ENCODE assay signal across 8 mouse cellular contexts in genomic region chr13:55447543-55447943, GRCm38 (mm10). TPM values are rescaled to one million over a fixed set of nuclear protein-coding genes. Genes with fewer than 3 reads are reported as not detected.
A peak's percentile ranks its signal among the peaks of the same experiment; 100 is the strongest.
DNase-seq lines count a peak whose midpoint lies in the region; ATAC-seq and TF ChIP-seq lines count a peak whose summit lies in the region.

No protein-coding gene starts in this region.

- TF ChIP-seq CTCF in bone marrow, adult 2 months (IDR thresholded peaks at IDR 0.05; ENCODE audit: control insufficient read depth, insufficient read depth, low read length) = no peak

- 0 out of 2 replicates have a peak overlapping the region, but pooled peaks have one; percentile 87 for H3K4me2 ChIP-seq in hindbrain, embryonic 12.5 days (replicated peaks)
- no peak overlapping the region for H3K4me2 ChIP-seq in hindbrain, embryonic 11.5 days (replicated peaks; ENCODE audit: low read depth, low read length)
- peak overlapping the region; percentile 89 for H3K4me2 ChIP-seq in liver, embryonic 16.5 days (ENCODE audit: low read depth, low read length)

- peaks cover 30% of the 10 kb centered on the region for H3K4me1 ChIP-seq in hindbrain, embryonic 12.5 days
- peaks cover 2% of the 10 kb centered on the region; the same call in 1 of the 2 replicates for H3K4me1 ChIP-seq in hindbrain, embryonic 11.5 days (replicated peaks; ENCODE audit: control insufficient read depth, insufficient read depth, low read length)
- peaks cover 16% of the 10 kb centered on the region; the same call in 1 of the 2 replicates for H3K4me1 ChIP-seq in bone marrow, adult 2 months (ENCODE audit: control insufficient read depth, insufficient read depth, low read length)
- H3K4me1 ChIP-seq in liver, embryonic 16.5 days (ENCODE audit: control insufficient read depth, low read depth, low read length) = peaks cover 53% of the 10 kb centered on the region

- no peak for DNase-seq in hindbrain, embryonic 11.5 days (ENCODE audit: low spot score)
- DNase-seq in splenic B cell, adult 2 months (ENCODE audit: low read depth, low spot score) = peak; percentile 76
- DNase-seq in cerebellum, postnatal 25 days = no peak
- no peak for DNase-seq in kidney, adult 18-20 months
- DNase-seq in kidney, adult 11 months = no peak

- H3K4me3 ChIP-seq in hindbrain, embryonic 12.5 days = no peak overlapping the region
- H3K4me3 ChIP-seq in hindbrain, embryonic 11.5 days (ENCODE audit: low read depth, low read length) = no peak overlapping the region
- H3K4me3 ChIP-seq in bone marrow, adult 2 months (replicated peaks; ENCODE audit: control insufficient read depth, low read depth, low read length) = peak overlapping the region; percentile 56
- H3K4me3 ChIP-seq in liver, embryonic 16.5 days (ENCODE audit: low read depth, low read length) = peak overlapping the region; percentile 84

- ATAC-seq in hindbrain, embryonic 12.5 days (ENCODE audit: low FRiP score) = no peak
- no peak for ATAC-seq in hindbrain, embryonic 11.5 days (ENCODE audit: low FRiP score)
- ATAC-seq in liver, embryonic 16.5 days (ENCODE audit: low read depth) = no peak

- no peak overlapping the region for H3K27ac ChIP-seq in hindbrain, embryonic 12.5 days
- H3K27ac ChIP-seq in hindbrain, embryonic 11.5 days (ENCODE audit: low read depth, low read length) = no peak overlapping the region
- H3K27ac ChIP-seq in bone marrow, adult 2 months (ENCODE audit: control insufficient read depth, insufficient read depth, low read depth, low read length, poor library complexity) = peak overlapping the region; percentile 99
- H3K27ac ChIP-seq in liver, embryonic 16.5 days (ENCODE audit: low read length) = peak overlapping the region; percentile 97

- H3K27me3 ChIP-seq in hindbrain, embryonic 12.5 days = no peaks in the 10 kb centered on the region
- H3K27me3 ChIP-seq in hindbrain, embryonic 11.5 days (ENCODE audit: control insufficient read depth, insufficient read depth, low read length) = no peaks in the 10 kb centered on the region
- H3K27me3 ChIP-seq in liver, embryonic 16.5 days (ENCODE audit: control insufficient read depth, insufficient read depth, low read depth, low read length) = no peaks in the 10 kb centered on the region
- H3K27me3 ChIP-seq in splenic B cell, adult 2 months (ENCODE audit: control insufficient read depth, insufficient read depth, low read length, poor library complexity, severe bottlenecking) = no peaks in the 10 kb centered on the region

- TF ChIP-seq POLR2A in bone marrow, adult 2 months (IDR thresholded peaks at IDR 0.05; ENCODE audit: borderline replicate concordance, control insufficient read depth, low read depth, low read length) = 0 out of 2 replicates have a peak, but pooled peaks have one; percentile 22

- H3K9me3 ChIP-seq in hindbrain, embryonic 12.5 days (replicated peaks) = no peaks in the 10 kb centered on the region
- H3K9me3 ChIP-seq in hindbrain, embryonic 11.5 days (ENCODE audit: control insufficient read depth, low read length) = no peaks in the 10 kb centered on the region
- H3K9me3 ChIP-seq in liver, embryonic 16.5 days (replicated peaks; ENCODE audit: control insufficient read depth, low read length) = no peaks in the 10 kb centered on the region

- WGBS in hindbrain, embryonic 12.5 days = 57% methylated on average over 3 of the region's 3 CpGs
- WGBS in hindbrain, embryonic 11.5 days = 56% methylated on average over 3 of the region's 3 CpGs
- 4% methylated on average over 3 of the region's 3 CpGs for WGBS in bone marrow, adult 2 months
- 17% methylated on average over 3 of the region's 3 CpGs for WGBS in liver, embryonic 16.5 days (ENCODE audit: insufficient replicate concordance)

- peak overlapping the region; percentile 35 for H3K9ac ChIP-seq in hindbrain, embryonic 12.5 days
- no peak overlapping the region for H3K9ac ChIP-seq in hindbrain, embryonic 11.5 days (ENCODE audit: low read depth, low read length)
- peak overlapping the region; percentile 94 for H3K9ac ChIP-seq in liver, embryonic 16.5 days (ENCODE audit: low read depth, low read length)

- peaks cover 27% of the 10 kb centered on the region for H3K36me3 ChIP-seq in hindbrain, embryonic 12.5 days
- peaks cover 8% of the 10 kb centered on the region; the same call in 1 of the 2 replicates for H3K36me3 ChIP-seq in hindbrain, embryonic 11.5 days (ENCODE audit: control insufficient read depth, insufficient read depth, low read length)
- peaks cover 25% of the 10 kb centered on the region for H3K36me3 ChIP-seq in liver, embryonic 16.5 days (ENCODE audit: control insufficient read depth, insufficient read depth)
- H3K36me3 ChIP-seq in splenic B cell, adult 2 months (ENCODE audit: control insufficient read depth, insufficient read depth, low read length, poor library complexity, severe bottlenecking) = peaks cover 21% of the 10 kb centered on the region

RNA-seq across cellular contexts. Expression of gene Grk6, which starts 2.7 kb away (rescaled TPM):
- polyA plus RNA-seq in hindbrain, embryonic 12.5 days (2016; fragmentation: Nextera tagmentation; extraction: Ambion mirVana) = 48.9 and 54.4 TPM in 2 replicates
- 37.6 and 52.3 TPM in 2 replicates for polyA plus RNA-seq in hindbrain, embryonic 11.5 days (2014; fragmentation: Nextera tagmentation; extraction: Ambion mirVana)
- polyA plus RNA-seq in bone marrow, adult 2 months (2011; ENCODE audit: insufficient read depth, insufficient read length, low replicate concordance, missing spikeins) = 64.8 and 109 TPM in 2 replicates
- polyA plus RNA-seq in liver, embryonic 16.5 days (2015; fragmentation: Nextera tagmentation; extraction: Ambion mirVana) = 10.4 and 12.1 TPM in 2 replicates

RNA-seq across cellular contexts. Expression of gene Prr7, which starts 16.5 kb away (rescaled TPM):
- 1.1 and 1.5 TPM in 2 replicates for polyA plus RNA-seq in hindbrain, embryonic 12.5 days (2016; fragmentation: Nextera tagmentation; extraction: Ambion mirVana)
- 2.4 and 2.5 TPM in 2 replicates for polyA plus RNA-seq in hindbrain, embryonic 11.5 days (2014; fragmentation: Nextera tagmentation; extraction: Ambion mirVana)
- 3.1 and 4.1 TPM in 2 replicates for polyA plus RNA-seq in bone marrow, adult 2 months (2011; ENCODE audit: insufficient read depth, insufficient read length, low replicate concordance, missing spikeins)
- polyA plus RNA-seq in liver, embryonic 16.5 days (2015; fragmentation: Nextera tagmentation; extraction: Ambion mirVana) = not detected in 2 replicates

RNA-seq across cellular contexts. Expression of gene F12, which starts 20.9 kb away (rescaled TPM):
- 0.16 TPM in 1 of 2 replicates, not detected in the other for polyA plus RNA-seq in hindbrain, embryonic 12.5 days (2016; fragmentation: Nextera tagmentation; extraction: Ambion mirVana)
- polyA plus RNA-seq in hindbrain, embryonic 11.5 days (2014; fragmentation: Nextera tagmentation; extraction: Ambion mirVana) = 0.28 TPM in 1 of 2 replicates, not detected in the other
- polyA plus RNA-seq in bone marrow, adult 2 months (2011; ENCODE audit: insufficient read depth, insufficient read length, low replicate concordance, missing spikeins) = 1.3 TPM in 2 replicates
- polyA plus RNA-seq in liver, embryonic 16.5 days (2015; fragmentation: Nextera tagmentation; extraction: Ambion mirVana) = 147 and 184 TPM in 2 replicates

RNA-seq across cellular contexts. Expression of gene Pfn3, which starts 32.5 kb away (rescaled TPM):
- polyA plus RNA-seq in hindbrain, embryonic 12.5 days (2016; fragmentation: Nextera tagmentation; extraction: Ambion mirVana) = not detected in 2 replicates
- polyA plus RNA-seq in hindbrain, embryonic 11.5 days (2014; fragmentation: Nextera tagmentation; extraction: Ambion mirVana) = not detected in 2 replicates
- polyA plus RNA-seq in bone marrow, adult 2 months (2011; ENCODE audit: insufficient read depth, insufficient read length, low replicate concordance, missing spikeins) = not detected in 2 replicates
- not detected in 2 replicates for polyA plus RNA-seq in liver, embryonic 16.5 days (2015; fragmentation: Nextera tagmentation; extraction: Ambion mirVana)

RNA-seq across cellular contexts. Expression of gene Dbn1, which starts 40.4 kb away (rescaled TPM):
- polyA plus RNA-seq in hindbrain, embryonic 12.5 days (2016; fragmentation: Nextera tagmentation; extraction: Ambion mirVana) = 585 and 628 TPM in 2 replicates
- 277 and 314 TPM in 2 replicates for polyA plus RNA-seq in hindbrain, embryonic 11.5 days (2014; fragmentation: Nextera tagmentation; extraction: Ambion mirVana)
- polyA plus RNA-seq in bone marrow, adult 2 months (2011; ENCODE audit: insufficient read depth, insufficient read length, low replicate concordance, missing spikeins) = 2.2 and 3.5 TPM in 2 replicates
- 6.1 and 7.7 TPM in 2 replicates for polyA plus RNA-seq in liver, embryonic 16.5 days (2015; fragmentation: Nextera tagmentation; extraction: Ambion mirVana)

Comparison
In these comparisons a context has a peak if more than half of its experiments do, and no peak if none do; other contexts are left out.
1. H3K27ac ChIP-seq: peak in bone marrow, adult 2 months (single experiment) and liver, embryonic 16.5 days (single experiment); none in hindbrain, embryonic 12.5 days (single experiment) and hindbrain, embryonic 11.5 days (single experiment).
2. H3K4me3 ChIP-seq: peak in bone marrow, adult 2 months (single experiment) and liver, embryonic 16.5 days (single experiment); none in hindbrain, embryonic 12.5 days (single experiment) and hindbrain, embryonic 11.5 days (single experiment).
3. RNA of gene F12, which starts 20.9 kb away (polyA plus RNA-seq): 147 to 184 TPM in liver, embryonic 16.5 days; 1.3 TPM in bone marrow, adult 2 months, 0.16 TPM in hindbrain, embryonic 12.5 days and 0.28 TPM in hindbrain, embryonic 11.5 days; every median in the first group is over 10 times any median in the second.